ENCODE assay signal across 10 mouse cellular contexts in genomic region chr8:108025249-108025648, GRCm38 (mm10).
DNase-seq lines count a peak whose midpoint lies in the region; ATAC-seq and TF ChIP-seq lines count a peak whose summit lies in the region.
"Had no signal": no experiment of that assay in that cellular context is flagged by ENCODE, and none has a peak within 500 bp of the region (broad histone marks: within the 10 kb centered on the region; RNA-seq: fewer than 3 reads in every experiment).

No protein-coding gene starts in this region.

- no peak overlapping the region for H3K4me2 ChIP-seq in kidney, postnatal 0 days (ENCODE audit: low read length)
- H3K4me2 ChIP-seq: stomach, embryonic 15.5 days had no signal

- H3K9ac ChIP-seq in kidney, postnatal 0 days (ENCODE audit: low read depth, low read length), result no peak overlapping the region
- H3K9ac ChIP-seq: stomach, embryonic 15.5 days had no signal

- no peak overlapping the region for H3K27ac ChIP-seq in kidney, postnatal 0 days
- no peak overlapping the region for H3K27ac ChIP-seq in bone marrow, adult 2 months (ENCODE audit: control insufficient read depth, insufficient read depth, low read depth, low read length, poor library complexity)
- H3K27ac ChIP-seq: macrophage; stomach, embryonic 15.5 days had no signal

- peak; percentile 19 for DNase-seq in adrenal gland, postnatal 10 days
- no peak for DNase-seq in adrenal gland, postnatal 25 days
- DNase-seq in kidney, postnatal 0 days (ENCODE audit: low spot score), result no peak
- DNase-seq in kidney, postnatal 10 days, result no peak
- DNase-seq in 3T3-L1 (ENCODE audit: low read depth, low spot score), result peak; percentile 7
- no peak for DNase-seq in ovary, postnatal 14 days (ENCODE audit: low spot score)
- no peak for DNase-seq in neural tube, embryonic 10.5 days (ENCODE audit: extremely low spot score, low spot score)

- 84% methylated on average over 2 of the region's 2 CpGs for WGBS in kidney, postnatal 0 days
- WGBS in bone marrow, adult 2 months, result 79% methylated on average over 2 of the region's 2 CpGs

- TF ChIP-seq POLR2A in bone marrow, adult 2 months (IDR thresholded peaks at IDR 0.05; ENCODE audit: borderline replicate concordance, control insufficient read depth, low read depth, low read length), result no peak

- ATAC-seq in kidney, postnatal 0 days (replicated peaks; ENCODE audit: low FRiP score, low read depth), result no peak

- no peak overlapping the region for H3K4me3 ChIP-seq in kidney, postnatal 0 days (replicated peaks; ENCODE audit: low read depth, low read length)
- no peak overlapping the region for H3K4me3 ChIP-seq in bone marrow, adult 2 months (replicated peaks; ENCODE audit: control insufficient read depth, low read depth, low read length)
- H3K4me3 ChIP-seq: stomach, embryonic 15.5 days had no signal

- no peaks in the 10 kb centered on the region for H3K9me3 ChIP-seq in kidney, postnatal 0 days (replicated peaks; ENCODE audit: low read length)
- H3K9me3 ChIP-seq: stomach, embryonic 15.5 days had no signal

- peak; percentile 50; the same call in 1 of the 2 replicates for TF ChIP-seq CTCF in kidney, postnatal 0 days (IDR thresholded peaks at IDR 0.05; ENCODE audit: low read depth)
- peak; percentile 27; the same call in 1 of the 2 replicates for TF ChIP-seq CTCF in bone marrow, adult 2 months (IDR thresholded peaks at IDR 0.05; ENCODE audit: control insufficient read depth, insufficient read depth, low read length)

- no peaks in the 10 kb centered on the region for H3K36me3 ChIP-seq in kidney, postnatal 0 days (ENCODE audit: insufficient read depth, low read length)
- H3K36me3 ChIP-seq: stomach, embryonic 15.5 days had no signal

- H3K4me1 ChIP-seq in kidney, postnatal 0 days (replicated peaks; ENCODE audit: insufficient read depth, low read length), result 0 out of 2 replicates have a peak, but pooled peaks cover 11% of the 10 kb centered on the region
- no peaks in the 10 kb centered on the region for H3K4me1 ChIP-seq in bone marrow, adult 2 months (ENCODE audit: control insufficient read depth, insufficient read depth, low read length)

- H3K27me3 ChIP-seq in kidney, postnatal 0 days (ENCODE audit: insufficient read depth, low read length), result no peaks in the 10 kb centered on the region
- H3K27me3 ChIP-seq: stomach, embryonic 15.5 days had no signal

Comparison
In these comparisons a context has a peak if more than half of its experiments do, and no peak if none do; other contexts are left out.
1. DNase-seq: peak in adrenal gland, postnatal 10 days (single experiment) and 3T3-L1 (single experiment); none in adrenal gland, postnatal 25 days (single experiment), kidney, postnatal 0 days (single experiment), kidney, postnatal 10 days (single experiment), ovary, postnatal 14 days (single experiment) and neural tube, embryonic 10.5 days (single experiment).